Mouse (Mus musculus) skeletal muscle tissue, adult 2 months (tissue): Measurements from ENCODE around the gene Cbs.

Experiments used
- DNase-seq: peaks from one replicate; pipeline ENCODE4 v3.0.0-alpha.2; 2012; ENCODE audit warnings: low read depth, low spot score

Gene Cbs

GRCm38 (mm10) chr17:31590846-31591245, 46.2 kb downstream of the Cbs start:
- no peak for DNase-seq

DNA sequence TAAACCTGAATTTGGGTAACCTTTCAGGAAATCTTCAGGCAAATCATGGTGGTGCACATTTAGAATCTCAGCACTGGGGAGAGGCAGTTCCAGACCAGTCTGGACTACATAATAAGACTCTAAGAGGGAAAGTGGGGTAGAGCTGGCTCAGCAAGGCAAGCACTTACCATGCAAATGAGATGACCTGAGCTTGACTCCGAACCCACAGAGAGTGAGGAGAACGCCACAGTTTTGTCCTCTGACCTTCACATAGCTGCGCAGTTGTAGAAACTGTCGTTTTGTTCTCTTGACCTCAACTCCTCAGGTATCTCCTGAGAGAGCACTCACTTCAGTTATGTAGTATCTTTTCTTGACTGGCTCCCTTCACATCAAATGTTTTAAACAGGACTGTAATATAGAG, 48.3 kb downstream of the Cbs start:
- DNase-seq = no peak

DNA sequence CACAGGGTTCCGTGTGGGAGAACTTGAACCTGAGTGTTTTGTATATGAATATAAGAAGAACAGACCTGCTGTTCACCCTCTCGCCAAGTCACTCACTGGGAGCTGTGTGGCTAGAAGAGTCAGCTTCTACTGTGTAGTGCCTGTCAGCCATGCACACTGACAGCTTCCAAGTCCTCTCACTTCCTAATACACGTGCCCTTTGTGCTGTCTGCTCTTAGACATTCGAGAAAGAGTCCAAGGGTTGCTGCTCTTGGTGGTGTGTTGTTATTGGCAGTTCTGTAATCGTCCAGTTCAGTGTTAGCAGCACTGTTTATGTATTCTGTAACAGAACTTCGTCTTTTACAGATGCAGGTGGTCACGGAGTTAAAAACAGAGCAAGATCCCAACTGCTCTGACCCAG, 48.9 kb downstream of the Cbs start:
- DNase-seq = no peak

GRCm38 (mm10) chr17:31583781-31584180, 53.3 kb downstream of the Cbs start:
- no peak for DNase-seq

- no peak for DNase-seq
Measured at GRCm38 (mm10) chr17:31583185-31583584, 53.9 kb downstream of the Cbs start.

- no peak for DNase-seq
Measured at GRCm38 (mm10) chr17:31580344-31580743, 56.7 kb downstream of the Cbs start.

GRCm38 (mm10) chr17:31576394-31577175, 60.5 kb downstream of the Cbs start:
- DNase-seq = no peak

DNA sequence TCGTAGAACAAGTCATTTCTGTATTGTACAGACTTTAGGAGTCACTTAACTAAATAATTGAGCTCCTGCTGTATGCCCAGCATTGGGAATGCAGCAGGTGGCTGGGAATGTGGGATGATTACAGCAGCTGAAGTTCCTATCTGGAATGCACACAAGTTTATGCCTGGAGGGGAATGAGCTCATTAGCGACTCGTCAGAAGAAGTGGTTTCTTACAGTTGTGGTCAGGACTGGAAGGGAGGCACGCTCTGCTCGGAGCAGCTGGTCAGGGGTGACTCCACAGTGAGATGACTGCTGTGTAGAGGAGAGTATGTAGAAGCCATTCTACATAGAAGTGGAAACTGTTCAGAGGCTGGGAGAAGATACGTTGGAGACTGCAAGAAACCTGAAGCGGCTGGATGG, 62.4 kb downstream of the Cbs start:
- no peak for DNase-seq

GRCm38 (mm10) chr17:31571689-31572088, 65.3 kb downstream of the Cbs start:
- no peak for DNase-seq

- peak; percentile 52 for DNase-seq
Measured at GRCm38 (mm10) chr17:31570321-31570925, 66.6 kb downstream of the Cbs start.

DNA sequence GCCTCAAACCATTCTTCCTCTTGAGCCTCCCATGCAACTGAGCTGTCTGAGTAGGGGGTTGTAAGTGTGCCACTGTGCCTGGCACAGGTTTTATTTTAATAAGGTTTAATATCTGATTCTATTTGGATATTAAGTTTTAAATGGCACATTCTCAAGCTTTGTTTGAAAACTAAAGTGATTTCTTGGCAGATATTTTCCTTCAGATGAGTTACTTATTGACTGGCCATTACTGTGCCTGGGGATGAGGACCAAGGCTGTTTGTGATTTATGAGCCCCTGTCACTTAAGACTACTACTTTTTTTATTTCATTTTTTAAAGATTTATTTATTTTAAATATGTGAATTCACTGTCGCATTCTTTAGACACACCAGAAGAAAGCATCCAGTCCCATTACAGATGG, 67.3 kb downstream of the Cbs start:
- DNase-seq = no peak

DNA sequence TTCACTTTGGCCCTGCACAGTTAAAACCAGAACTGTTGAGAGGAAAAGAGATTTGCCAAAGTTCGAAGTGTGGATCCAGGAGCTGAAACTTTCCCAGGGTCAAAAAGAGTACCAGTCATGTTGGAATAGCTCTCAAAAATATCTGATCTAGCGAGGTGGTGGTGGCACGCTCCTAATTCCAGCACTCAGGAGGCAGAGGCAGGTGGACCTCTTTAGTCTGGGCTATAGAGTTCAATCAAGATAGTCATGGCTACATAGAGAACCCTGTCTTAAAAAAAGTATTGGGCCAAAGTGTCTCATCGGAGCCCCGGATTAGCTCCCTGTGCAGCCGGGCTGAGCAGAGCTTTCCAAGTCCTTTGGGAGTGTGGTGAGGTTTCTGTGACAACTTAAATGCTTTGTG, 70.8 kb downstream of the Cbs start:
- DNase-seq = no peak

DNA sequence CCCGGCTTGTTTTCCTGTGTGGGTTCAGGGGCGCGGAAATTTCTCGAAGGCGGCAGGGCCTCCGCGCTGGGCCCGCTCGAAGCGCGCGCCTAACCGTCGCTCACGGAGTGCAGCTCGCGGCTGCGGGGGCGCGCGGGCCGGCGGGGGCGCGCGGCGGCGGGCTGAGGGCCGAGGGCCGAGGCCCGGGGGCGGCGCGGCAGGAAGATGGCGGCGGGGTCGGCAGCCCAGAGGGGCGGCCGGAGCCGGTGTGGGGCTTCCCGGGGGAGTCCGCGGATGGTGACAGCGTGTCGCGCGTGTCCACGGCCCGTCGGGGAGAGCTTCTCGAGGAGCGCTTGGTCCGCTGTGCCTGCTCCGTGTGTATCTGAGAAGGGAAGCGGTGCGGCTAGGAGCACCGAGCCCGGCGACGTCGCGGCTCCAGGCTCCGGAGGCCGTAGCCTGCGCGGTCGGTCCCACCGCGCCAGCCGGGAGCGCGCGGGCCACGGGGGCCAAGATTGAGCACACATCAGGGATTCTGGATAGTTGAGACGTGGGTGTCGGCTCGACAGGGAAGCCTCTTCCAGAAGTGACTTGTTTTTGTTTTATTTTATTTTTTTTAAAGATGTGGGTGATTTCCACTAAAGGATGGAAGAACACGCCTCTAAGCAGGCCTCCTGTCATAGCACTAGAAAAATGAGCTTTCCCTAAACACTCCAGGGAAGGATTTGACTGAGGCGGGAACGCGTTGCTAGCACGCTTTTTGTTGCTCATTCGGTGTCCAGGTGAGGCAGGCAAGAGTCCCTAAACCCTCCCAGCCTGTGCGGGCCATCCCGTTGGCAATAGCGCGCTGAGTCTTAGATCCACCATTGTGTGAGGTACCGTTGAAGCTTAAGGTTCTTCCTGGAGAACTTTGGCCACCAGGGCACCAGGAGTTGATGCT, 71.6 kb downstream of the Cbs start:
- DNase-seq = no peak

- DNase-seq = no peak
Measured at GRCm38 (mm10) chr17:31564858-31565140, 72.2 kb downstream of the Cbs start.

GRCm38 (mm10) chr17:31564015-31564857, 72.8 kb downstream of the Cbs start, which contains the start of gene Pknox1:
Pknox1 (plus strand) TSS chr17:31564734.
- DNase-seq = peak; percentile 100

DNA sequence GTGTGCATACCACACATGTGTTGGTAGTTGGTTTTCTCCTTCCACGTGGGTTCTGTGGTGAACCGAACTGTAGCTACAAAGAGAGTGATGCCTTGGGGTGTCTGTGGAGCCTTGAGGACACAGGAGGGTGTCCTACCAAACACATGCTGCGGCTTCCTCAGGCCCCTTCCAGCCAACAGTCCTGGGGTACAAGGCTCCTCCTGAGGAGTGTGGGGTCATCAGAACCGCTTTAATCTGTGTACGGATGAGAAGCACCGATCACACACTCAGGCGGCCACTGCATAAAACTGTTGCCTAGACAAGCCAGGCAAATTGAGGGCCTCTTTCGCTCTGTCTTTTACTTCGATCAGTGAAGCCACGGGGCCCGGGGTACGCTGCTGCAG, 73.4 kb downstream of the Cbs start:
- peak; percentile 45 for DNase-seq

- no peak for DNase-seq
Measured at GRCm38 (mm10) chr17:31559021-31559789, 77.8 kb downstream of the Cbs start.
